Mouse (Mus musculus) MEL (cell line): ENCODE data around the gene Syce2.
A peak's percentile ranks its signal among the peaks of the same experiment; 100 is the strongest.

Experiments
- CTCF ChIP-seq, 3 experiments: IDR thresholded peaks in 2 of 3; conservative IDR thresholded peaks in 1 of 3; 2 replicates each; pipeline ENCODE4 v1.5.1; 2011 to 2012; ENCODE audit warnings: low read length in 3 of 3, low read depth in 2 of 3, mild to moderate bottlenecking in 2 of 3, improper control_type of control experiment in 1 of 3, inconsistent platforms in 1 of 3, mixed read lengths in 1 of 3, moderate library complexity in 1 of 3; ENCODE audit not compliant: control insufficient read depth in 1 of 3, insufficient read depth in 1 of 3, poor library complexity in 1 of 3, severe bottlenecking in 1 of 3
- EP300 ChIP-seq, 2 experiments: IDR thresholded peaks; 2 replicates each; pipeline ENCODE4 v1.6.1; 2011; ENCODE audit warnings: improper control_type of control experiment in 2 of 2, low read length in 2 of 2, low read depth in 1 of 2, mild to moderate bottlenecking in 1 of 2
- GATA1 ChIP-seq: IDR thresholded peaks from 2 replicates; pipeline ENCODE4 v1.6.1; 2011; ENCODE audit warnings: low read depth, low read length, improper control_type of control experiment
- JUND ChIP-seq: IDR thresholded peaks from 2 replicates; pipeline ENCODE4 v1.6.1; 2011; ENCODE audit warnings: low read depth, mild to moderate bottlenecking, improper control_type of control experiment, low read length
- MAX ChIP-seq: IDR thresholded peaks from 2 replicates; pipeline ENCODE4 v1.6.1; 2011; ENCODE audit warnings: low read length, improper control_type of control experiment
- NELFE ChIP-seq: IDR thresholded peaks from 2 replicates; pipeline ENCODE4 v1.6.1; 2011; ENCODE audit warnings: low read depth, low read length, improper control_type of control experiment
- POLR2A ChIP-seq, 2 experiments: IDR thresholded peaks; 2 replicates each; pipeline ENCODE4 v1.6.1; 2011 to 2012; ENCODE audit warnings: low read length in 2 of 2, mild to moderate bottlenecking in 2 of 2, control low read depth in 1 of 2, improper control_type of control experiment in 1 of 2, low read depth in 1 of 2, moderate library complexity in 1 of 2; ENCODE audit not compliant: control insufficient read depth in 1 of 2, insufficient read depth in 1 of 2, poor library complexity in 1 of 2
- POLR2AphosphoS5 ChIP-seq: IDR thresholded peaks from 2 replicates; pipeline ENCODE4 v1.6.1; 2012; ENCODE audit warnings: low read depth, borderline replicate concordance, mild to moderate bottlenecking, inconsistent platforms, low read length, moderate library complexity, mixed read lengths
- SMC3 ChIP-seq: IDR thresholded peaks from 2 replicates; pipeline ENCODE4 v1.6.1; 2011; ENCODE audit warnings: low read depth, low read length, improper control_type of control experiment
- TCF12 ChIP-seq: IDR thresholded peaks from 2 replicates; pipeline ENCODE4 v1.6.1; 2014; ENCODE audit warnings: low read depth, mild to moderate bottlenecking, inconsistent platforms, low read length, improper control_type of control experiment, moderate library complexity
- USF1 ChIP-seq: IDR thresholded peaks from 2 replicates; pipeline ENCODE4 v1.6.1; 2014; ENCODE audit warnings: low read depth, mild to moderate bottlenecking, inconsistent platforms, low read length, improper control_type of control experiment, moderate library complexity
- ZC3H11A ChIP-seq: IDR thresholded peaks from 2 replicates; pipeline ENCODE4 v1.6.1; 2012; ENCODE audit warnings: low read depth, mild to moderate bottlenecking, inconsistent platforms, low read length, improper control_type of control experiment
- ZMIZ1 ChIP-seq: IDR thresholded peaks from 2 replicates; pipeline ENCODE4 v1.6.1; 2012; ENCODE audit warnings: low read depth, mild to moderate bottlenecking, inconsistent platforms, low read length, improper control_type of control experiment, moderate library complexity
- ZNF384 ChIP-seq: IDR thresholded peaks from 2 replicates; pipeline ENCODE4 v1.6.1; 2012; ENCODE audit warnings: low read depth, mild to moderate bottlenecking, inconsistent platforms, low read length, improper control_type of control experiment

DNA sequence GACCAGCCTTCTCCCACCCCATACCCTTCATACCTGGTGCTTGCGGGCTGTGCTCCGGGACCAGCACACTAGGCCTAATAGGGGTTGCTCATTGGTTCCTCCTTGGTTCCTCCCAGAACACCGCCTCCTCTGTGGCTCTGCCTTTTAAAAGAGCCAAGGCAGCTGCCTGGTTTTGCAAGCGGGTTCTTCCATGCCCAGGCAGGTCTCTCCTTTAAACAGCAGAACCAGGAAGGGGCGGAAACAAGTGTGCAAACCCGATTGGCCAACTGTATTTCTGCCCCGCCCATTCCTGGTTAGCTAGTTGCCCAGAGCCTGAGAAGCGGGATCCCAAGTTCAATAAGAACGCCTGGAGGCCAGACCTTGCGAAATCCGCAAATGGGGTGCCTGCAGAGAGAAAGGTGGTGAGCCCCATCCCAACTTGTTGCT lies 21.8 kb downstream of the Syce2 start, which contains the start of gene Gcdh:
- no peak for TF ChIP-seq JUND
- no peak for TF ChIP-seq CTCF (IDR thresholded peaks at IDR 0.05 in 2 of 3, conservative IDR thresholded peaks at IDR 0.05 in 1 of 3; ENCODE audit: control insufficient read depth in 1 of 3, insufficient read depth in 1 of 3, low read depth in 2 of 3, low read length in 3 of 3, poor library complexity in 1 of 3, severe bottlenecking in 1 of 3)
- TF ChIP-seq GATA1 = no peak
- no peak for TF ChIP-seq EP300 (IDR thresholded peaks at IDR 0.05; ENCODE audit: low read depth in 1 of 2, low read length in 2 of 2)
- TF ChIP-seq MAX = no peak
- TF ChIP-seq ZC3H11A = no peak
- TF ChIP-seq ZNF384 = no peak
- no peak for TF ChIP-seq USF1
- no peak for TF ChIP-seq SMC3
- TF ChIP-seq NELFE = peak; percentile 71
- TF ChIP-seq POLR2A (IDR thresholded peaks at IDR 0.05; ENCODE audit: control insufficient read depth in 1 of 2, insufficient read depth in 1 of 2, low read depth in 1 of 2, low read length in 2 of 2, poor library complexity in 1 of 2) = peak in 1 of 2 experiments; percentile 61; a peak in 2 of 4 replicates
- TF ChIP-seq POLR2AphosphoS5 = no peak
- no peak for TF ChIP-seq TCF12
- TF ChIP-seq ZMIZ1 = peak; percentile 55; the same call in 1 of the 2 replicates
